Mouse (Mus musculus): ENCODE measurements at regions not wholly inside any gene's neighbourhood (a gene's known extent, or its start where the extent isn't known, plus 50 kb on each side); places are given as distances from the start of the nearest gene placed in this dataset.
A peak's percentile ranks its signal among the peaks of the same experiment; 100 is the strongest.

GRCm38 (mm10) chr8:25361420-25361819 is 537.3 kb upstream of the Adam5 start:
- TF ChIP-seq CTCF (IDR thresholded peaks at IDR 0.05; ENCODE audit: low read depth, low read length), result 0 out of 2 replicates have a peak, but pooled peaks have one; percentile 24
- no peak for TF ChIP-seq POLR2A (IDR thresholded peaks at IDR 0.05; ENCODE audit: borderline replicate concordance, low read depth, low read length)

All from bone marrow macrophage, adult 2 months (primary cell).